Mouse (Mus musculus) liver, adult (tissue): ENCODE measurements around the gene 5430403G16Rik.
"Not testable (repeated sequence)": the region's sequence is repeated elsewhere in the genome, so short reads cannot be mapped to it uniquely, and the experiment has no call there.

Experiments
- GATA4 ChIP-seq: IDR thresholded peaks from 2 replicates; pipeline ENCODE4 v1.6.1; 2014; ENCODE audit warnings: mild to moderate bottlenecking, low read length; ENCODE audit not compliant: insufficient replicate concordance

5430403G16Rik gene

GRCm38 (mm10) chr5:109690537-109691201, at the start of gene 5430403G16Rik:
Gene 5430403G16Rik (minus strand): TSS chr5:109691041.
- TF ChIP-seq GATA4, result not testable (repeated sequence)

DNA sequence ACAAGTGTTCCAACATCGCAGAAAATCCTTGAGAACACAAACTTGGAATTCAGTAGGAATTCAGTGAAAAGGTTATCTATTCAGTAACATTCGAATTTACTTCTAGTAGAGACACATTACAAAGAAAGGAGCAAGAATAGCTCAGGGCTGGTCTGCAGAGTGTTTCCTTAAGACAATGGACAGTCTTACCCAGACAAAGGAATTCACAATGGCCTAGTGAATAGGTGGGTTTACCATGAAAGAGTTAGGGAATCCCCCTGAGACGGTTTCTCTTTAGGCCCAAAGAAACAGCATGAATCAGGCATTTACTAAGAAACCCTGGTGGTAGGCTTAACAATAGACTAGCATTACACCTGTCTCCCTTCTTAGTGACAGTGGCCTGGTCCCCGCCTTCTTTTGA, 7.9 kb downstream of the 5430403G16Rik start:
- no peak for TF ChIP-seq GATA4
